Mouse (Mus musculus) megakaryocyte, embryonic 14.5 days (primary cell): ENCODE data around the gene Gm20547. TPM values are rescaled to one million over a fixed set of nuclear protein-coding genes. Genes with fewer than 3 reads are reported as not detected.

Experiments
- H3K27me3 ChIP-seq: replicated peaks from 2 replicates; pipeline ENCODE3; 2012; ENCODE audit warnings: inconsistent platforms
- H3K36me3 ChIP-seq: replicated peaks from 2 replicates; pipeline ENCODE3; 2012; ENCODE audit warnings: low read length, inconsistent platforms, mixed read lengths
- H3K4me1 ChIP-seq: 2 replicates; pipeline ENCODE4 v1.6.1; 2012; ENCODE audit warnings: inconsistent platforms
- H3K4me3 ChIP-seq: replicated peaks from 2 replicates; pipeline ENCODE3; 2012; ENCODE audit warnings: moderate library complexity, mild to moderate bottlenecking, inconsistent platforms
- H3K9me3 ChIP-seq: 2 replicates; pipeline ENCODE4 v1.6.1; 2012; ENCODE audit warnings: inconsistent platforms
- FLI1 ChIP-seq: IDR thresholded peaks from 2 replicates; pipeline ENCODE4 v1.6.1; 2012; ENCODE audit warnings: low read length, inconsistent platforms, mixed read lengths
- GATA1 ChIP-seq: IDR thresholded peaks from 3 replicates; pipeline ENCODE4 v1.6.1; 2012; ENCODE audit warnings: mixed read lengths, low read length, inconsistent platforms, borderline replicate concordance
- polyA plus RNA-seq: library from polyadenylated mRNA; stranded (reverse); fragments of >175 nt; gene quantifications from 2 replicates; pipeline ENCODE4 v1.2.3, GENCODE M21; 2012; ENCODE audit warnings: low replicate concordance; ENCODE audit not compliant: insufficient read depth

Gene Gm20547
- polyA plus RNA-seq, 1 experiment, result not detected

GRCm38 (mm10) chr17:34854761-34855160 lies 27.1 kb downstream of the Gm20547 start:
- H3K9me3 ChIP-seq, result no peaks in the 10 kb centered on the region
- H3K27me3 ChIP-seq, result no peaks in the 10 kb centered on the region
- H3K4me3 ChIP-seq, result no peak overlapping the region
- H3K4me1 ChIP-seq, result peaks cover 41% of the 10 kb centered on the region
- TF ChIP-seq FLI1 (no peak), GATA1 (no peak)
- peaks cover 66% of the 10 kb centered on the region for H3K36me3 ChIP-seq

- peaks cover 40% of the 10 kb centered on the region for H3K4me1 ChIP-seq
- H3K36me3 ChIP-seq, result peaks cover 69% of the 10 kb centered on the region
- no peaks in the 10 kb centered on the region for H3K9me3 ChIP-seq
- H3K4me3 ChIP-seq, result no peak overlapping the region
- no peaks in the 10 kb centered on the region for H3K27me3 ChIP-seq
- TF ChIP-seq FLI1 (no peak), GATA1 (no peak)
These were observed 28.3 kb downstream of the Gm20547 start for GRCm38 (mm10) chr17:34853511-34853910.

GRCm38 (mm10) chr17:34850517-34851125 lies 31.2 kb downstream of the Gm20547 start:
- no peak for TF ChIP-seq GATA1
- no peak for TF ChIP-seq FLI1
- H3K36me3 ChIP-seq, result peaks cover 68% of the 10 kb centered on the region
- H3K4me1 ChIP-seq, result peaks cover 33% of the 10 kb centered on the region
- H3K9me3 ChIP-seq, result no peaks in the 10 kb centered on the region
- peak overlapping the region; percentile 94 for H3K4me3 ChIP-seq
- H3K27me3 ChIP-seq, result no peaks in the 10 kb centered on the region

- TF ChIP-seq GATA1, result no peak
- peaks cover 69% of the 10 kb centered on the region for H3K36me3 ChIP-seq
- peaks cover 33% of the 10 kb centered on the region for H3K4me1 ChIP-seq
- H3K27me3 ChIP-seq, result no peaks in the 10 kb centered on the region
- H3K4me3 ChIP-seq, result peak within 1 kb of the TSS; percentile 94
- no peaks in the 10 kb centered on the region for H3K9me3 ChIP-seq
These were observed 31.9 kb downstream of the Gm20547 start, which contains the start of the genes Skiv2l and Nelfe for GRCm38 (mm10) chr17:34849722-34850516. TSS of gene Skiv2l (minus strand) at chr17:34850210. TSS of gene Nelfe (plus strand) at chr17:34850391.

GRCm38 (mm10) chr17:34847615-34848014 lies 34.2 kb downstream of the Gm20547 start:
- Histone ChIP-seq H3K4me1 (peaks cover 33% of the 10 kb centered on the region), H3K36me3 (peaks cover 70% of the 10 kb centered on the region), H3K4me3 (no peak overlapping the region), H3K27me3 (no peaks in the 10 kb centered on the region), H3K9me3 (no peaks in the 10 kb centered on the region)
- TF ChIP-seq GATA1 (no peak), FLI1 (no peak)

- no peak for TF ChIP-seq GATA1
- no peak for TF ChIP-seq FLI1
- Histone ChIP-seq H3K27me3 (no peaks in the 10 kb centered on the region), H3K9me3 (no peaks in the 10 kb centered on the region), H3K4me1 (peaks cover 31% of the 10 kb centered on the region), H3K4me3 (no peak overlapping the region), H3K36me3 (peaks cover 70% of the 10 kb centered on the region)
These were observed 34.6 kb downstream of the Gm20547 start for GRCm38 (mm10) chr17:34847192-34847591.

- peaks cover 88% of the 10 kb centered on the region for H3K36me3 ChIP-seq
- no peak overlapping the region for H3K4me3 ChIP-seq
- peaks cover 16% of the 10 kb centered on the region for H3K4me1 ChIP-seq
- no peaks in the 10 kb centered on the region for H3K9me3 ChIP-seq
- H3K27me3 ChIP-seq, result no peaks in the 10 kb centered on the region
- no peak for TF ChIP-seq GATA1
- TF ChIP-seq FLI1, result no peak
These were observed 37.0 kb downstream of the Gm20547 start for GRCm38 (mm10) chr17:34844884-34845283.

GRCm38 (mm10) chr17:34840736-34841307 lies 41.0 kb downstream of the Gm20547 start:
- TF ChIP-seq FLI1, result no peak
- no peak for TF ChIP-seq GATA1
- H3K4me1 ChIP-seq, result peaks cover 29% of the 10 kb centered on the region
- peaks cover 81% of the 10 kb centered on the region for H3K36me3 ChIP-seq
- no peak overlapping the region for H3K4me3 ChIP-seq
- no peaks in the 10 kb centered on the region for H3K9me3 ChIP-seq
- no peaks in the 10 kb centered on the region for H3K27me3 ChIP-seq

- Histone ChIP-seq H3K27me3 (no peaks in the 10 kb centered on the region), H3K4me3 (peak overlapping the region; percentile 35), H3K36me3 (peaks cover 73% of the 10 kb centered on the region), H3K4me1 (peaks cover 36% of the 10 kb centered on the region), H3K9me3 (no peaks in the 10 kb centered on the region)
- no peak for TF ChIP-seq GATA1
- TF ChIP-seq FLI1, result no peak
These were observed 43.1 kb downstream of the Gm20547 start for GRCm38 (mm10) chr17:34838785-34839184.
